Mouse (Mus musculus): ENCODE data around the gene Lhx4.

The Lhx4 gene

DNA sequence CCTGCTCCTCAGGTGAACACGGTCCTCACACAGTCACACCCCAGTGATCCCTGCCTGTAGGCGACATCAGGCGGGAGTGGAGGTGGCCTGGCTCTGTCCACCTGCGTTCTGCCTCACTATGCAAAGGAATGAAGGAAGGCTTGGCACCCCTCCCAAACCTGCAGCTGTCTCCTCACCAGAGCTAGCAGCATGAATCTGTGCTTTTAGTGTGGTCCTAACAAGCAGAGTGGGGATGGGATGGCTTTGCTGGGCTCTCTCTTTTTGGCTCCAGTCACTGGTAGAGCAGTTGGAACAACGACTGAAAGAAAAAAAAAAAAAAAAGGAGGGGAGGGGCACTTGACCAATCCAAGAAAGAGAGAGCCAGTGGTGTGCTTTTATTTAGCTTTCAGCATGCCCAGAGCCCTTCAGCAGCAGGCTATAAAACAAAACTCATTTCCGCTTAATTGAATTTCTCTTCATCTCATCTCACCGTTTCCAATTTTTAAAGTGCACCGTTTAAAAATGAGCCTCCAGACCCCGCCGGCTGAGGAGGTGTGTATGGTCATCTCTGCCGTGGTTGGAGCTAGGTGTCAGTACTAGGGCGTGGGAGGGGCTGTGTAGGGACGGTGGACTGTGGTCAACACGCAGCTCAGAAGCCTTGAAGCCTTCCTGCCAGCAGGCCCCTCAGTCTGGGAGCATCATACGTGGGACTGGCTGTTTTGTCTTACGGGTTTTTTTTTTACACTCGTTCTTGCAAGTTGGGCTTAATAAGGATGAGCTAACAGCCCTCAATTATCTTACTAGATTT, 52.9 kb downstream of the Lhx4 start:
- no peak for DNase-seq

- no peak for DNase-seq
Measured at GRCm38 (mm10) chr1:155693443-155693842, 58.0 kb downstream of the Lhx4 start.

GRCm38 (mm10) chr1:155693026-155693425, 58.5 kb downstream of the Lhx4 start:
- DNase-seq = no peak

GRCm38 (mm10) chr1:155692230-155692629, 59.3 kb downstream of the Lhx4 start:
- peak; percentile 70 for DNase-seq

GRCm38 (mm10) chr1:155689558-155689957, 61.9 kb downstream of the Lhx4 start:
- DNase-seq = no peak

DNA sequence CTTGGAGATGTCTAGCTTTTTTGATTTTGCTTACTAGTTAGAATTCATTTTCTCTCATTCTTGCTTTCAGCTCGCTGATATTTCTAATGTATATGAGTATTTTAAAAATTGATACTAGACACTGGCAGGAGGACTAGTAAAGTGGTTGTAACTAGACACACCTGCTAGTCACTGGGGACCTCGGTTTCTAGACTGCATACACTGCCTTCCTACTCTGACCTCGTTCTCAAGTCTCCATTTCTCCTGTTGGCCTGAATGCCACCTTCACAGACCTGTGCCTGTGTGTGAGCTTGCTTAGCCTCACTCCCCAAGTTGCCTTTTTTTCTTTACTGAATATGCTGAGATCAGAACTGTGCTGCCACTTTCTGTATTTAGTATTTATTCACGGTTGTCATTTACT, 62.3 kb downstream of the Lhx4 start:
- DNase-seq = peak; percentile 56

DNA sequence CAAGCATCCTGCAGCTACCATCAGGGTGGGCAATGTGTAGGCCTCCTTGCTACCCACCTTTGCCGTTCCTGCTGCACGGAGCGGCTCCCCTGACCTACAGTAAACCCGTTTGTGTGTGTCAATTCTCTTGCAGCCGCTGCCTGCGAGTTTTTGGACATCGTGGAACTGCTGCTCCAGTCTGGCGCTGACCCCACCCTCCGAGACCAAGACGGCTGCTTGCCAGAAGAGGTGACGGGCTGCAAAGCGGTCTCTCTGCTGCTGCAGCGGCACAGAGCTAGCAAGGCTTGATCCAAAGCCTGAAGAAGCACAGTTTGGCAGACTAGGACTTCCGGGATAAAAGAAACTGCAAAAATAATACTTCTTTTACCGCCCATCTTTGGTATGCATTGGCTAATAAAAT, 64.7 kb downstream of the Lhx4 start:
- DNase-seq = peak; percentile 81

DNA sequence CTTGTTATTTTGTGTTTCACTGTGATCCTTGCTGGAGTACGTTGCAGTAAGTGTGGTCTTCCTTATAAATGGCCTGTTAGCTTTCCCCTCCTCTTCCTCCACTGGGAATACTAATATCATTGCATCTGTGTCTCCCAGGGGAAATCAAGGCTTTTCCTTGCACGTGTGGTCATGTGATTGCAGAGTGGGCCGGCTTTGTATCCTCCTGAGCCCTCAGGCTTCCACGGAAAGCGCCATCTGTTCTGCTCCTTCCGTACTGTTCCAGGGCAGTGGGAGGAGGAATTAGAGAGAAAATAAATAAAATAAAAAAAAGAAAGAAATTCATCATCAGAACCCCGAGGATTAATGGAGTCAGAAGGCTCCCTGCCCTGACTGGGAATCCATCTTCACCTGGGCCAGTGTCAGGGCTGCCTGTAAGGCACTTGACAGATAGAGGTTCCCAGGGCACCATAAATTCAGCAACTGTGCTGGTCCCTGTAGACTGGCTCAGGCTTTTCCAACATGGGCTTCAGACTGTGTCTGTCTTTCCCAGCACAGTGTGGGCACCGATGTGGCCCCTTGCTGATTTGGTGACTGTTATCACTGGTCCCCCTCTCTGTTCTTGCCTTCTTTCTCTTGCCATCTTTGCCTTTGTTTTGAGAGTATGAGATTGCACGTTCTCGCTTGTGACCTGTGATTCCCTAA, 70.2 kb downstream of the Lhx4 start:
- no peak for DNase-seq

GRCm38 (mm10) chr1:155675570-155675969, 75.9 kb downstream of the Lhx4 start:
- DNase-seq = no peak

GRCm38 (mm10) chr1:155663994-155664393, 87.5 kb downstream of the Lhx4 start:
- DNase-seq = no peak

- DNase-seq = no peak
Measured at GRCm38 (mm10) chr1:155656321-155656720, 95.2 kb downstream of the Lhx4 start.

DNA sequence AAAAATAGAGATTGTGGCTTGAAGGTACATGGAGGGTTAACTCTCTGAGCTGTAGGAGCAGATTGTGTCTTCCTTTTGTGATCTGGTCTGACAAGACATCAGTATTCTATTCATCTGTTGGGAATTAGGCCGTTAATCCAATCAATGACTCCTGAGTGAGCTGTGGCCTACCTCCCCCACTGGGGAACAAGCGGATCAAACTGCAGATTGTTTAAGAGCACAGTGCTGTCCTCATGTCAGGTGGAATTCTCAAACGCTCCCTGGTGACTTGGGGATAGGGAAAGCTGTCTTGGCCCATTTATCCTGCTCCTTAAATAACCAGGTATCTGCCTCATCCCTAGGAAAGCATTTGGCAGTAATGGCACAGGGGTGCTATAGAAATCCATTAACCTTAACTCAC, 96.5 kb downstream of the Lhx4 start:
- no peak for DNase-seq

DNA sequence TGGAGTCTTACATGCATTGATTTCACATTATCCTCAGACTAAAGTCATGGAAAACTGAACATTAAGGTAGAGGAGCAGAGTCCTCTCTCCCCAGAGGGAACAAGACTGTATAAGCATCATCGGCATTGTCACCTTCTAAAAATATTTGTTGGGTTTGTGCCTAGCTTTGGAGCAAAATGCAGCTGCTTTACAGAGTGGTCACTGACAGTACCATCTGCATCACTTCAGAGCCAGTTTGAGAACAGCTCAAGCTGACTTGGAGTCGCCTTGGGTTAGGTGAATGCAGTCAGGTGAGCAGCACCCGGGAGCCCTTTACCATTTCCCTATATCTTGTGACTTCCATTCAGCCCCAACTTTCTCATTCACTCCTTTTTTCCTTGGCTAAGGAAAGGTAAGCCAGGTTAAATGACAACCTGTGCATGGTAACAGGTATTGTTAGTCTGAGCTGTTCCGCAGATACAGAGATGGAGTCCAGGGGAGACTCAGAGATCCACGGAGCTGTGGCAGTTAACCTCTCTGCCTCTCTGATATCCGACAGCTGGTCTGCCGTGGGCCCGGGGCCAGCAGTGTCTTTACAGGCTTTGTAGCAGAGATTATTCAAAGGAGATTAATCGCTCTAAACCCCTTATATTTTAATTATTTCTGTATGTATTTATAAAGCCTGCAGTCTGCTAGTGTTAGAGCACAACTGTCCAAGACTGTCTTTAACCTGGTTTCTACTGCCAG, 101.2 kb downstream of the Lhx4 start:
- peak; percentile 66 for DNase-seq

Measured in heart, adult 11 months (tissue).